30 mouse cellular contexts compared by ENCODE assay signal in the genomic region with DNA sequence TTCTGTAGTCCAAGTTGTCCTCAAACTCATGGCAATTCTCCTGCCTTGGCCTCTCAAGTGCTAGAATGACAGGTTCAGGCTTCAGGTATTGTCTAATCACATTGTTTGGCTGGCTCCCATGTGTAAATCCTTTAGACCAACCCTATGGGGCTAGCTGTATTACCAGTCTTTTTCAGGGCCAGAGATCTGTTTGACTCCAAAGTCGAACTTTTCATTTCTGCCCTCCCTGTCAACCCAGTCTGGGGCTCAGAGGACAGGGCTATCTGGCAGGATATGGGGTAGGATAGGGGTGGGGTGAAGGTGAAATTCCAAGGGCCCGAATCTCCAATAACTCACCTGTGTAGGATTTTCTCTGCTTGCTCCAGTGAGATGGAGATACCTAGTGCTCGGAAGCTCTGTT. TPM values are rescaled to one million over a fixed set of nuclear protein-coding genes. Genes with fewer than 3 reads are reported as not detected.
"Had no signal": no experiment of that assay in that cellular context is flagged by ENCODE, and none has a peak within 500 bp of the region (broad histone marks: within the 10 kb centered on the region; RNA-seq: fewer than 3 reads in every experiment).

No protein-coding gene starts in this region.

- H3K4me3 ChIP-seq: heart, adult 2 months; heart, embryonic 13.5 days; heart, embryonic 15.5 days; hindbrain, embryonic 13.5 days; hindbrain, embryonic 15.5 days; kidney, embryonic 15.5 days; limb, embryonic 13.5 days had no signal

- H3K27ac ChIP-seq: heart, adult 2 months; heart, embryonic 13.5 days; heart, embryonic 15.5 days; hindbrain, embryonic 13.5 days; hindbrain, embryonic 15.5 days; hindbrain, postnatal 0 days; kidney, embryonic 15.5 days; kidney, postnatal 0 days; limb, embryonic 13.5 days had no signal

- H3K27me3 ChIP-seq: hindbrain, embryonic 15.5 days had no signal

- H3K9me3 ChIP-seq: heart, embryonic 13.5 days; heart, embryonic 15.5 days; hindbrain, embryonic 13.5 days; hindbrain, embryonic 15.5 days; kidney, embryonic 15.5 days; limb, embryonic 13.5 days had no signal

- H3K4me2 ChIP-seq: heart, embryonic 11.5 days; heart, embryonic 13.5 days; heart, embryonic 15.5 days; hindbrain, embryonic 13.5 days; hindbrain, embryonic 15.5 days; kidney, embryonic 15.5 days; limb, embryonic 13.5 days had no signal

- H3K9ac ChIP-seq: forebrain, postnatal 0 days; heart, embryonic 13.5 days; heart, embryonic 15.5 days; hindbrain, embryonic 13.5 days; hindbrain, embryonic 15.5 days; kidney, embryonic 15.5 days; limb, embryonic 13.5 days had no signal

- ATAC-seq: forebrain, postnatal 0 days; hindbrain, postnatal 0 days; intestine, embryonic 16.5 days had no signal

- DNase-seq: forebrain, postnatal 0 days; gastrocnemius, postnatal 14 days; gastrocnemius, postnatal 36 days; heart, adult 11 months; heart, adult 2 months; heart, postnatal 14 days; heart, postnatal 36 days; kidney, adult 11 months; kidney, adult 2 months; kidney, adult 9 months; kidney, postnatal 14 days; kidney, postnatal 36 days; layer of hippocampus, adult 9-11 months; layer of hippocampus, postnatal 36 days; left cerebral cortex, postnatal 4 days had no signal

RNA-seq across cellular contexts. Expression of gene Slc25a41, which starts 14.8 kb away (rescaled TPM):
- polyA plus RNA-seq: forebrain, postnatal 0 days; heart, adult 2 months; heart, embryonic 11.5 days; heart, embryonic 13.5 days; heart, embryonic 15.5 days; heart, postnatal 0 days; hindbrain, embryonic 11.5 days; hindbrain, embryonic 13.5 days; hindbrain, embryonic 15.5 days; hindbrain, postnatal 0 days; intestine, embryonic 14.5 days; intestine, embryonic 16.5 days; kidney, postnatal 0 days; large intestine, adult 2 months; limb, embryonic 11.5 days; limb, embryonic 13.5 days had no signal
